8 mouse cellular contexts compared by ENCODE assay signal in the genomic region with DNA sequence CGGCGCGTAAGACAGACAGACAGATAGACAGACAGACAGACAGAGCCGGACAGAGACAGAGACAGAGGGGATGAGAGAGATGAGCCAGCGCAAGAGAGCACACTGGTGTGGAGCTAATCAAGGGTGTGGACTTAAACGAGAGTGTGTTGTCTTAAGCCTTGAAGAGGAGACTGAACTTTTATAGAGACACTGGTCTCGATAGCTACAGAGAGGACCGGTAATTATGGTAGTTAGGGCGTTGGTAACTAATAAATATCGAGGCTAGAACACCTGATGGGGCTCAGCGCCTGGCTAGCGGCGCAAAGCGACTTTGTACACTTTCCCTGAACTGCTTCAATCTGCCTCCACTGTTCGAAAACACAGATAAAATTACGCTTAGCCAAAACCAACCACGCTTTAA. TPM values are rescaled to one million over a fixed set of nuclear protein-coding genes. Genes with fewer than 3 reads are reported as not detected.
A peak's percentile ranks its signal among the peaks of the same experiment; 100 is the strongest.
DNase-seq lines count a peak whose midpoint lies in the region; ATAC-seq and TF ChIP-seq lines count a peak whose summit lies in the region.
"Had no signal": no experiment of that assay in that cellular context is flagged by ENCODE, and none has a peak within 500 bp of the region (broad histone marks: within the 10 kb centered on the region; RNA-seq: fewer than 3 reads in every experiment).

No protein-coding gene starts in this region.

- peak overlapping the region; percentile 56 for H3K4me3 ChIP-seq in kidney, adult 2 months (ENCODE audit: insufficient read depth, low read depth, low read length)
- H3K4me3 ChIP-seq in spleen, adult 2 months (ENCODE audit: extremely low read depth, insufficient read depth, insufficient read length) = peak overlapping the region; percentile 5; the same call in 1 of the 2 replicates
- H3K4me3 ChIP-seq in limb, embryonic 13.5 days = peak overlapping the region; percentile 8; the same call in 1 of the 2 replicates

- peak overlapping the region; percentile 16; the same call in 1 of the 2 replicates for H3K27ac ChIP-seq in kidney, adult 2 months (ENCODE audit: insufficient read depth, low read depth, low read length)
- H3K27ac ChIP-seq in spleen, adult 2 months (ENCODE audit: insufficient read depth, low read length) = no peak overlapping the region
- no peak overlapping the region for H3K27ac ChIP-seq in limb, embryonic 13.5 days

- DNase-seq in kidney, adult 2 months = no peak
- DNase-seq in kidney, adult 8-10 months = no peak
- DNase-seq in spleen, adult 2 months (ENCODE audit: low read depth in 1 of 2, low spot score in 2 of 2) = no peak
- DNase-seq in spleen, postnatal 14 days (ENCODE audit: low spot score in 2 of 2) = no peak
- no peak for DNase-seq in urinary bladder, adult 18-20 months (ENCODE audit: low spot score in 2 of 2)
- no peak for DNase-seq in spleen, adult 12 weeks (ENCODE audit: low spot score)
- DNase-seq: spleen, adult 18-20 months had no signal

- H3K4me1 ChIP-seq in kidney, adult 2 months (ENCODE audit: control insufficient read depth, insufficient read depth, low read length) = no peaks in the 10 kb centered on the region
- peaks cover 3% of the 10 kb centered on the region for H3K4me1 ChIP-seq in spleen, adult 2 months (ENCODE audit: control insufficient read depth, insufficient read depth, insufficient read length)
- H3K4me1 ChIP-seq in limb, embryonic 13.5 days = peaks cover 18% of the 10 kb centered on the region

- WGBS in kidney, adult 2 months = 12% methylated on average over 17 of the region's 17 CpGs
- 25% methylated on average over 17 of the region's 17 CpGs for WGBS in spleen, adult 2 months
- 4% methylated on average over 17 of the region's 17 CpGs for WGBS in limb, embryonic 13.5 days

- H3K4me2 ChIP-seq in limb, embryonic 13.5 days (replicated peaks) = no peak overlapping the region

- no peaks in the 10 kb centered on the region for H3K9me3 ChIP-seq in limb, embryonic 13.5 days

- ATAC-seq in limb, embryonic 13.5 days (ENCODE audit: low FRiP score, low read depth) = no peak

- peaks cover 3% of the 10 kb centered on the region; the same call in 1 of the 2 replicates for H3K27me3 ChIP-seq in kidney, adult 2 months (replicated peaks; ENCODE audit: control insufficient read depth, insufficient read depth, low read length)
- peaks cover 22% of the 10 kb centered on the region for H3K27me3 ChIP-seq in spleen, adult 2 months (ENCODE audit: control insufficient read depth, insufficient read depth, low read length)
- peaks cover 96% of the 10 kb centered on the region for H3K27me3 ChIP-seq in limb, embryonic 13.5 days

- H3K9ac ChIP-seq in limb, embryonic 13.5 days = no peak overlapping the region

- no peaks in the 10 kb centered on the region for H3K36me3 ChIP-seq in kidney, adult 2 months (ENCODE audit: control insufficient read depth, insufficient read depth, low read length)
- H3K36me3 ChIP-seq in spleen, adult 2 months (ENCODE audit: control insufficient read depth, insufficient read depth, low read length) = no peaks in the 10 kb centered on the region
- H3K36me3 ChIP-seq in limb, embryonic 13.5 days = no peaks in the 10 kb centered on the region

- TF ChIP-seq CTCF in kidney, adult 2 months (conservative IDR thresholded peaks at IDR 0.05; ENCODE audit: insufficient read depth, insufficient read length, low read depth, low read length) = no peak
- no peak for TF ChIP-seq CTCF in spleen, adult 2 months (IDR thresholded peaks at IDR 0.05; ENCODE audit: extremely low read depth, insufficient read depth, insufficient read length, insufficient replicate concordance)

- TF ChIP-seq POLR2A in kidney, adult 2 months (IDR thresholded peaks at IDR 0.05; ENCODE audit: low read depth, low read length) = no peak
- no peak for TF ChIP-seq POLR2A in spleen, adult 2 months (IDR thresholded peaks at IDR 0.05; ENCODE audit: low read depth, low read length)

RNA-seq across cellular contexts. Expression of a gene that starts 2.0 kb away (rescaled TPM):
- 14.9 and 17.5 TPM in 2 replicates for polyA plus RNA-seq in kidney, adult 2 months (2012; rRNA removed)
- 2.9 and 4.7 TPM in 2 replicates for polyA plus RNA-seq in spleen, adult 2 months (2012; rRNA removed)
- 9.5 and 9.6 TPM in 2 replicates for polyA plus RNA-seq in limb, embryonic 13.5 days (2015; fragmentation: Nextera tagmentation; extraction: Ambion mirVana)

Comparison
In these comparisons a context has a peak if more than half of its experiments do, and no peak if none do; other contexts are left out.
1. H3K4me3 ChIP-seq: peak in every context shown above with its lines; median percentile 56 in kidney, adult 2 months; 8 in limb, embryonic 13.5 days; 5 in spleen, adult 2 months.